Mouse (Mus musculus): ENCODE data around the gene Pdxk. TPM values are rescaled to one million over a fixed set of nuclear protein-coding genes. Genes with fewer than 3 reads are reported as not detected.

Pdxk gene
- polyA plus RNA-seq, 1 experiment, result 77.7 TPM

DNA sequence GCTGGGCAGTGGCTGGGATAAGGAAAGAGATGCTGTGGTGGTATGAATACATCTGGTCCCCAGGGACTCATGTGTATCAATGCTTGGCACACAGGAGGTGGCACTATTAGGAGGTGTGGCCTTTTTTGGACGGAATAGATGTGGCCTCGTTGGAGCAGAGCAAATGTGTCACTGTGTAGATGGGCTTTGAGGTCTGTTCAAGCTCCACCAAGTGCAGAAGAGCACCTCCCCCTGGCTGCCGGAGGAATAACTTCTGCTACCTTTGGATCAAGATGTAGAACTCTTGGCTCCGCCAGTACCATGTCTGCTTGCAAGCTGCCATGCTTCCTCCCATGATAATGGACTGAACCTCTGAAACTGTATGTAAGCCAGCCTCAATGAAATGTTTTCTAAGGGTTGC is 3.0 kb downstream of the Pdxk start:
- H3K4me3 ChIP-seq (ENCODE audit: insufficient read depth, low read length), result no peak overlapping the region
- no peak for TF ChIP-seq POLR2A (IDR thresholded peaks at IDR 0.05; ENCODE audit: extremely low read depth, insufficient read depth, low read length)
- peak; percentile 40 for TF ChIP-seq CTCF (IDR thresholded peaks at IDR 0.05; ENCODE audit: extremely low read depth, insufficient read depth, low read length)
- 0 out of 2 replicates have a peak overlapping the region, but pooled peaks have one; percentile 40 for H3K27ac ChIP-seq (ENCODE audit: insufficient read depth, low read length)

DNA sequence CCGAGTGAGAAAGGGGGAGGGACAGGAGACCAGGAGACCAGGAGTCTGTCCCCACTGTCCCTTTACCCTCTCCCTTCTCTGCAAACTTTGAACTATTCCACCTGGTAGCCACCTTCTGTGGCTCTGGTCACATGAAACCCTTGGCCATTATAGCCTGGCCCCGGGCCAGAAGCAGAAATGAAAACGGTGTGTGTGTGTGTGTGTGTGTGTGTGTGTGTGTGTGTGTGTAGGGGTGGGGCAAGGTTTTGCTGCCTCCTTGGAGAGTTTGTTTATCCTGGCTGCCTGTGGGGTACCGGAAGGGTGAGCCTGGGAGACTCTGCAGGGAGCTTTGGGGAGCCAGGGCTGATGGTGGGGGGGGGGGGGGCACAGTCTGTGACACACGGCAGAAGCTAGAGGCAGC is 4.3 kb downstream of the Pdxk start:
- peak overlapping the region; percentile 68 for H3K27ac ChIP-seq (ENCODE audit: insufficient read depth, low read length)
- peaks cover 13% of the 10 kb centered on the region for H3K4me1 ChIP-seq (ENCODE audit: control insufficient read depth, insufficient read depth, low read length)
- TF ChIP-seq CTCF (IDR thresholded peaks at IDR 0.05; ENCODE audit: extremely low read depth, insufficient read depth, low read length) (no peak), POLR2A (IDR thresholded peaks at IDR 0.05; ENCODE audit: extremely low read depth, insufficient read depth, low read length) (no peak)
- no peak overlapping the region for H3K4me3 ChIP-seq (ENCODE audit: insufficient read depth, low read length)

More for the DNA sequence above, 3.0 kb downstream of the Pdxk start:
- H3K4me1 ChIP-seq (ENCODE audit: control insufficient read depth, insufficient read depth, low read length), result peaks cover 13% of the 10 kb centered on the region

DNA sequence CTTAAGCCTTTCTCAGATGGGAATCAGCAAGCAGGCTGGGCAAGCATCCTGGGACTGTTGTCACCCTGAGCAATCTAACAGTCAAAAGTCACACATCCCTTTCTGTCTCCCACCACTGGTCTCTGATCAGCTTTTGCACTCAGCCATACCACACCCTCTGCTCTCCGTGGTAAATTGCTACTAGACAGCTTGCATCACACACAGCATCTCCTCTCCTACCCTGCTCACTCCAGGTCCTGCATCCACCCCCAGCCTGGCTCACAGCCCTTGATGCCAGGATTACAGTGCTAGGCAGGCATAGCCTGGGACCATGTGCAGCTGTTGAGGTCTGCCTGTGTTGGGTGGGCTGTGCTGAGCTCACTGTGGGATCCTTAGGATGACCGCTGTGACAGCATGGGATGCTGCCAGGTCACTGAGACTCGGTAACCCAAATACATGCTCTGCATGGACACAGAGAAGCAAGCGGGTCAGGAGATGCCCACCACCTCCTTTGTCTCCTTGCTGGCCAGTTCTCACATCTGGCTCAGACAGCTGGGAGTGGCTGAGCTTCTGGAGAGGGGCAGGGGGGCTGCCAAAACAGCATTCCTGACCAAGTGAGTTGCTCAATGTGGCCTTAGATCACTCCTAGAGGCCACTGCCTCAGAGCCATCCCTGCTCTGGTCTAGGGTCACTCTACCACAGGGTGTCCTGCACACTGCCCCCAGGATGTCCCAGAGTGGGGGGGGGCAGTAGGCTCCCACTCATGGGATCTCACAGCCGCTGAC is 6.2 kb downstream of the Pdxk start:
- peaks cover 13% of the 10 kb centered on the region for H3K4me1 ChIP-seq (ENCODE audit: control insufficient read depth, insufficient read depth, low read length)
- no peak overlapping the region for H3K4me3 ChIP-seq (ENCODE audit: insufficient read depth, low read length)
- no peak for TF ChIP-seq CTCF (IDR thresholded peaks at IDR 0.05; ENCODE audit: extremely low read depth, insufficient read depth, low read length)
- TF ChIP-seq POLR2A (IDR thresholded peaks at IDR 0.05; ENCODE audit: extremely low read depth, insufficient read depth, low read length), result no peak
- H3K27ac ChIP-seq (ENCODE audit: insufficient read depth, low read length), result peak overlapping the region; percentile 57

DNA sequence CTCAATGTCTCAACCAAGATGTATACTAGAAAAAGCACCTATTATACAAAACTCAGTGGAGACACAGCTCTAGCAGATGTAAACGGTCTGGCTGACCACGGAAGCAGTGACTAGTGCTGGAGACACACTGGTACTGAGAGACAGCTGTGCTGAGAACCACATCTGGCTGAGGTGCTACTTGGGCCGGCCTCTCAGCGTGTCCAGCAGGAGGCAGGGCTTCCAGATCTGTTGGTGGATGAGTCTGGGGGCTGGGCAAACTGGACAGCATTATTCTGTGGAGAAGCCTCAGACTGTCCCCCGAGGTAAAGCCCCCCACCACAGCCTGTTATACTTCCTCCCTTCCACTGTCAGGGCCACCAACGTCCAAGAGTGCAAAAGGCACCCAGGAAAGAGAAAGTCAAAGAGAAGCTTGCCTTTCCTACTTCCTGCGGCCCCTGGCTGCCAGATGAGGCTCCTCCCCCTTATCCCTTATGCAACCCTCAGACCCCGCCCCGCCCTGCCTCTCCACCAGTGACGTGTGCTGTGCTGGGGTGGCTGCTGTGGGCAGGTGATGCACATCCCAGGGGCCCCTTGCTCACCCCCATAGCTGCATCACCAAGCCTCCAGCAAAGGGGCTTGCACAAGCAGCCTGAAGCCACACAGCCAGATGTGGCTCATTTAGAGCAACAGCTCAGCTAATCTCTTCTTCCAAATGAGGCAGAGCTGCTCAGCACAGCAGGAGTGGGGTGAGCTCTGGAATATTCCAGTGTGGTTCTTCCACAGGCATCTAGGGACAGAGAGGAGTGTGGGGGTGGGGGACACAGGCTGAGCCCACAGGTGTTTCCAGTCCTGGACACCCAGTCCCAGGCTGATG is 7.1 kb downstream of the Pdxk start:
- H3K27ac ChIP-seq (ENCODE audit: insufficient read depth, low read length), result peak overlapping the region; percentile 57
- no peak for TF ChIP-seq POLR2A (IDR thresholded peaks at IDR 0.05; ENCODE audit: extremely low read depth, insufficient read depth, low read length)
- no peak for TF ChIP-seq CTCF (IDR thresholded peaks at IDR 0.05; ENCODE audit: extremely low read depth, insufficient read depth, low read length)
- H3K4me1 ChIP-seq (ENCODE audit: control insufficient read depth, insufficient read depth, low read length), result peaks cover 14% of the 10 kb centered on the region
- H3K4me3 ChIP-seq (ENCODE audit: insufficient read depth, low read length), result no peak overlapping the region

DNA sequence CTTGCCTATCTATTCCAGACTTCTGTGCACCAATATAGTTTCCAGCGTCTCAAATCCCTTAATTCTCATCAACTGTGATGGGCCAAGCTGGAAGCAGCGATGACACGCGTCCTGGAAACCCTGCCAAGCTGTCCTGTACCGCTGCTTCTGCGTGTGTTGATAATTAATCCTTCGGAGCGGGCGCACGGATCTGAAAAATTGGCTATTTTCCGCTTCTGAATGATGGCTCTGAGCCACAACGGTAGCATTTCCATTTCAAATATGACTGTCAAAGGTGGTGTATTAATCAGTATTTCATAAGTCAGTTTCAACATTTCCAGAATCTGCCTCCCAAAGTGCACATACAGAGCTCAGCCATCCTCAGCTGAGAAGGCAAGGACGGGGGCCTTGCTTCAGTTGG is 8.1 kb downstream of the Pdxk start:
- Histone ChIP-seq H3K4me3 (ENCODE audit: insufficient read depth, low read length) (no peak overlapping the region), H3K27ac (ENCODE audit: insufficient read depth, low read length) (no peak overlapping the region), H3K4me1 (ENCODE audit: control insufficient read depth, insufficient read depth, low read length) (peaks cover 13% of the 10 kb centered on the region)
- TF ChIP-seq CTCF (IDR thresholded peaks at IDR 0.05; ENCODE audit: extremely low read depth, insufficient read depth, low read length) (no peak), POLR2A (IDR thresholded peaks at IDR 0.05; ENCODE audit: extremely low read depth, insufficient read depth, low read length) (no peak)

DNA sequence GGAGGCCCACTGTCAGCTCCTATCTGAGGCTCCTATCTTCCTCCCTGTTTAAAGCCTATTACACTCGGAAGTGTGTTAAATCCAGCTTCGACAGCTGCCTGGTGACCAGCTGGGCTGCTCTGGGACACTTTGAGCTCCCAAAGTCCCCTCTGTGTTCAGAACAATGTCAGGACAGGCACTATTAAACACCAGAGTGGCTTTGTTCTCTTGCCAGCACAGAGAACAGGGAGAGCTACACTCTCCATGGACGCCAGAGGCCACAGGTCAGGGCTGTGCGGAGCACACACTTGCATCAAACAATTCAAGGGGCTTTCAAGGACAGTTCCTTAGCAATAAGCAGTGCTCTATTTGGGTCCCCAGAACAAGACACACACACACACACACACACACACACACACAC is 12.1 kb downstream of the Pdxk start:
- H3K27ac ChIP-seq (ENCODE audit: insufficient read depth, low read length), result peak overlapping the region; percentile 91

DNA sequence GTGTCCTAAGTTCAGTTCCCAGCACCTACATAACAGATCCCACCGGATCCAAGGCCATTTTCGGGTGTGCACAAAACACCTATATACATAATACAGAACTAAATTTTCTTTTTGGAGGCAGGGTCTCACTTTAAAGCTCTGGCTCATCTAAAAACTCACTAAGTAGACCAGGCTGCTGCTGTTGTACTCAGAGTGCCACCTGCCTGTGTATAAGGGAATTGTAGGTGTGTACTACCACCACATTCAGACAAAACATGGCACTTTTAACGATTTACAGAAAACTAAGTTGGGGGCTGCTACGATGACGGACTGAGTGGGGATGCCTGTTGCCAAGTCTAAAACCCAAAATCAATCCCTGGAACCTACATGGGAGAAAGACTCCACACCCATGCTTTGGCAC is 14.0 kb downstream of the Pdxk start:
- TF ChIP-seq CTCF (IDR thresholded peaks at IDR 0.05; ENCODE audit: extremely low read depth, insufficient read depth, low read length) (no peak), POLR2A (IDR thresholded peaks at IDR 0.05; ENCODE audit: extremely low read depth, insufficient read depth, low read length) (no peak)
- H3K4me3 ChIP-seq (ENCODE audit: insufficient read depth, low read length), result no peak overlapping the region
- peaks cover 3% of the 10 kb centered on the region; the same call in 1 of the 2 replicates for H3K4me1 ChIP-seq (ENCODE audit: control insufficient read depth, insufficient read depth, low read length)
- H3K27ac ChIP-seq (ENCODE audit: insufficient read depth, low read length), result no peak overlapping the region

More for the DNA sequence above, 12.1 kb downstream of the Pdxk start:
- Histone ChIP-seq H3K4me3 (ENCODE audit: insufficient read depth, low read length) (no peak overlapping the region), H3K4me1 (ENCODE audit: control insufficient read depth, insufficient read depth, low read length) (peaks cover 3% of the 10 kb centered on the region; the same call in 1 of the 2 replicates)
- TF ChIP-seq POLR2A (IDR thresholded peaks at IDR 0.05; ENCODE audit: extremely low read depth, insufficient read depth, low read length) (no peak), CTCF (IDR thresholded peaks at IDR 0.05; ENCODE audit: extremely low read depth, insufficient read depth, low read length) (no peak)

DNA sequence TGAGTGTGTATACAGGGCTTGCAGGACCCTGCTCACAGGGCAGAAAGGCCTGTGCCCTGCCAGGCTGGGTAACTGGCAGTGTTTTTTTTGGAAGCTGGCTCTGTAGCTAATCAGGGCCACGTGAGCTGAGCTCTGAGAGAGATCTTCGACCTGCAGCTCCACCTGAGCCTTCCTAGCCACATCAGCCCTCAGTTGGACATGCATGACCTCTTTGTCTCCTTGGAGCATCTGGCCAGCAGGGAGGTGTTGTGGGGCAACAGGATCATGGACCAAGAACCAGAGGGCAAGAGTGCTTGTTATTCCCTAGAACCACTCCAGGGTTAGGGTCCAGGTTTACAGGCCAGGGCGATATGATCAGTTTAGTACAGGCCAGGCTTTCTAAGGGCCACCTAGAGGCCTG is 17.4 kb downstream of the Pdxk start:
- 0 out of 2 replicates have a peak, but pooled peaks cover 1% of the 10 kb centered on the region for H3K4me1 ChIP-seq (ENCODE audit: control insufficient read depth, insufficient read depth, low read length)
- TF ChIP-seq POLR2A (IDR thresholded peaks at IDR 0.05; ENCODE audit: extremely low read depth, insufficient read depth, low read length) (no peak), CTCF (IDR thresholded peaks at IDR 0.05; ENCODE audit: extremely low read depth, insufficient read depth, low read length) (no peak)
- H3K4me3 ChIP-seq (ENCODE audit: insufficient read depth, low read length), result no peak overlapping the region
- peak overlapping the region; percentile 32 for H3K27ac ChIP-seq (ENCODE audit: insufficient read depth, low read length)

DNA sequence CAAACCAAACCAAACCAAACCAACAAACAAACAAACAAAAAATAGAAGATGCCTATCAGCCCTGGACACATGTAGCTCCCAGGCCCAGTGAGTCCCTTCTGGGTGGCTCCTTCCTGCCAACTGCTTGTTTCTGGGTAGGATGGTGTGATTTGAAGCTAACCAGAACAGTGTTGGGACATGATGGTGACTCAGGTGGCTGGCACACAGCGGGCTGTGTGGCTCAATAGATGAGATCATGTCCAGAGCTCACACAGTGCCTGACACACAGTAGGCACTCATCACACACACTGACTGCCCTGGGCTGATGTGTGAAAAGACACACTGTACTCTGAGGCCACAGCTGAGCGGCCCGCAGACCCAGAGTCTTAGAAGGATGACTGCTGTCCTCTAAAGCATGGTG is 18.6 kb downstream of the Pdxk start:
- Histone ChIP-seq H3K4me1 (ENCODE audit: control insufficient read depth, insufficient read depth, low read length) (no peaks in the 10 kb centered on the region), H3K27ac (ENCODE audit: insufficient read depth, low read length) (0 out of 2 replicates have a peak overlapping the region, but pooled peaks have one; percentile 61), H3K4me3 (ENCODE audit: insufficient read depth, low read length) (no peak overlapping the region)
- TF ChIP-seq CTCF (IDR thresholded peaks at IDR 0.05; ENCODE audit: extremely low read depth, insufficient read depth, low read length), result no peak
